ENCODE assay signal across 16 mouse cellular contexts in genomic region chr1:169051863-169052257, GRCm38 (mm10).
A peak's percentile ranks its signal among the peaks of the same experiment; 100 is the strongest.
DNase-seq lines count a peak whose midpoint lies in the region; ATAC-seq lines count a peak whose summit lies in the region.
"Had no signal": no experiment of that assay in that cellular context is flagged by ENCODE, and none has a peak within 500 bp of the region (broad histone marks: within the 10 kb centered on the region; RNA-seq: fewer than 3 reads in every experiment).

No protein-coding gene starts in this region.

- peaks cover 10% of the 10 kb centered on the region for H3K4me1 ChIP-seq in forebrain, embryonic 12.5 days
- peaks cover 4% of the 10 kb centered on the region; the same call in 1 of the 2 replicates for H3K4me1 ChIP-seq in forebrain, embryonic 11.5 days (replicated peaks; ENCODE audit: control insufficient read depth, insufficient read depth, low read length)
- H3K4me1 ChIP-seq in forebrain, embryonic 15.5 days: no peaks in the 10 kb centered on the region
- 0 out of 2 replicates have a peak, but pooled peaks cover 5% of the 10 kb centered on the region for H3K4me1 ChIP-seq in hindbrain, embryonic 15.5 days (replicated peaks)
- H3K4me1 ChIP-seq in midbrain, embryonic 16.5 days (ENCODE audit: control insufficient read depth, insufficient read depth, low read length): 0 out of 2 replicates have a peak, but pooled peaks cover 5% of the 10 kb centered on the region
- H3K4me1 ChIP-seq: limb, embryonic 12.5 days; liver, embryonic 15.5 days had no signal

- H3K4me2 ChIP-seq in forebrain, embryonic 12.5 days: 0 out of 2 replicates have a peak overlapping the region, but pooled peaks have one; percentile 17
- no peak overlapping the region for H3K4me2 ChIP-seq in forebrain, embryonic 11.5 days (ENCODE audit: low read depth, low read length, severe bottlenecking)
- no peak overlapping the region for H3K4me2 ChIP-seq in forebrain, embryonic 15.5 days (replicated peaks)
- peak overlapping the region; percentile 21; the same call in 1 of the 2 replicates for H3K4me2 ChIP-seq in hindbrain, embryonic 15.5 days
- H3K4me2 ChIP-seq in midbrain, embryonic 16.5 days (ENCODE audit: low read length): 0 out of 2 replicates have a peak overlapping the region, but pooled peaks have one; percentile 8
- H3K4me2 ChIP-seq: heart, embryonic 11.5 days; limb, embryonic 12.5 days; liver, embryonic 15.5 days had no signal

- H3K4me3 ChIP-seq in forebrain, embryonic 12.5 days (replicated peaks): no peak overlapping the region
- H3K4me3 ChIP-seq in forebrain, embryonic 11.5 days (ENCODE audit: low read depth, low read length): no peak overlapping the region
- no peak overlapping the region for H3K4me3 ChIP-seq in forebrain, embryonic 15.5 days
- no peak overlapping the region for H3K4me3 ChIP-seq in hindbrain, embryonic 15.5 days
- H3K4me3 ChIP-seq in midbrain, embryonic 16.5 days (ENCODE audit: low read depth, low read length): no peak overlapping the region
- H3K4me3 ChIP-seq: limb, embryonic 12.5 days; liver, embryonic 15.5 days had no signal

- H3K9ac ChIP-seq in forebrain, embryonic 12.5 days: no peak overlapping the region
- H3K9ac ChIP-seq in forebrain, embryonic 11.5 days (ENCODE audit: low read length): no peak overlapping the region
- no peak overlapping the region for H3K9ac ChIP-seq in forebrain, embryonic 15.5 days (replicated peaks)
- no peak overlapping the region for H3K9ac ChIP-seq in hindbrain, embryonic 15.5 days
- H3K9ac ChIP-seq in midbrain, embryonic 16.5 days (ENCODE audit: low read depth, low read length): no peak overlapping the region
- H3K9ac ChIP-seq: limb, embryonic 12.5 days; liver, embryonic 15.5 days had no signal

- H3K27ac ChIP-seq in forebrain, embryonic 12.5 days: no peak overlapping the region
- H3K27ac ChIP-seq in forebrain, embryonic 11.5 days (ENCODE audit: low read depth, low read length): no peak overlapping the region
- H3K27ac ChIP-seq in forebrain, embryonic 15.5 days (replicated peaks): no peak overlapping the region
- no peak overlapping the region for H3K27ac ChIP-seq in hindbrain, embryonic 15.5 days (replicated peaks)
- no peak overlapping the region for H3K27ac ChIP-seq in midbrain, embryonic 16.5 days (ENCODE audit: low read length)
- H3K27ac ChIP-seq: limb, embryonic 12.5 days; liver, embryonic 15.5 days had no signal

- H3K9me3 ChIP-seq in forebrain, embryonic 12.5 days: no peaks in the 10 kb centered on the region
- H3K9me3 ChIP-seq in forebrain, embryonic 11.5 days (ENCODE audit: control insufficient read depth, low read length): no peaks in the 10 kb centered on the region
- no peaks in the 10 kb centered on the region for H3K9me3 ChIP-seq in forebrain, embryonic 15.5 days
- no peaks in the 10 kb centered on the region for H3K9me3 ChIP-seq in hindbrain, embryonic 15.5 days
- H3K9me3 ChIP-seq in midbrain, embryonic 16.5 days (replicated peaks; ENCODE audit: control insufficient read depth, low read length, poor library complexity, severe bottlenecking): no peaks in the 10 kb centered on the region
- H3K9me3 ChIP-seq: limb, embryonic 12.5 days; liver, embryonic 15.5 days had no signal

- no peaks in the 10 kb centered on the region for H3K36me3 ChIP-seq in forebrain, embryonic 12.5 days (replicated peaks)
- no peaks in the 10 kb centered on the region for H3K36me3 ChIP-seq in forebrain, embryonic 11.5 days (ENCODE audit: control insufficient read depth, insufficient read depth, low read length)
- no peaks in the 10 kb centered on the region for H3K36me3 ChIP-seq in forebrain, embryonic 15.5 days
- no peaks in the 10 kb centered on the region for H3K36me3 ChIP-seq in hindbrain, embryonic 15.5 days
- no peaks in the 10 kb centered on the region for H3K36me3 ChIP-seq in midbrain, embryonic 16.5 days (ENCODE audit: control insufficient read depth, insufficient read depth, low read length)
- H3K36me3 ChIP-seq: limb, embryonic 12.5 days; liver, embryonic 15.5 days had no signal

- 70% methylated on average over 8 of the region's 8 CpGs for WGBS in forebrain, embryonic 12.5 days
- 64% methylated on average over 8 of the region's 8 CpGs for WGBS in forebrain, embryonic 11.5 days
- 52% methylated on average over 8 of the region's 8 CpGs for WGBS in forebrain, embryonic 15.5 days
- WGBS in hindbrain, embryonic 15.5 days: 40% methylated on average over 8 of the region's 8 CpGs
- WGBS in midbrain, embryonic 16.5 days: 37% methylated on average over 7 of the region's 8 CpGs

- H3K27me3 ChIP-seq in forebrain, embryonic 12.5 days: no peaks in the 10 kb centered on the region
- H3K27me3 ChIP-seq in forebrain, embryonic 11.5 days (ENCODE audit: control insufficient read depth, insufficient read depth, low read length): no peaks in the 10 kb centered on the region
- no peaks in the 10 kb centered on the region for H3K27me3 ChIP-seq in forebrain, embryonic 15.5 days
- H3K27me3 ChIP-seq in hindbrain, embryonic 15.5 days: no peaks in the 10 kb centered on the region
- H3K27me3 ChIP-seq in midbrain, embryonic 16.5 days (ENCODE audit: control insufficient read depth, insufficient read depth, low read depth, low read length): no peaks in the 10 kb centered on the region
- H3K27me3 ChIP-seq: limb, embryonic 12.5 days; liver, embryonic 15.5 days had no signal

- DNase-seq in forebrain, embryonic 11.5 days (ENCODE audit: low spot score): no peak
- DNase-seq in thymus, postnatal 4 days: no peak
- no peak for DNase-seq in gastrocnemius, postnatal 25 days
- no peak for DNase-seq in ovary, postnatal 14 days (ENCODE audit: low spot score)
- DNase-seq: B cell, adult 2 months; cerebellum, adult 11-12 months; gastrocnemius, postnatal 36 days; lung, postnatal 14 days had no signal

- no peak for ATAC-seq in forebrain, embryonic 12.5 days (ENCODE audit: low FRiP score)
- ATAC-seq in forebrain, embryonic 11.5 days (replicated peaks; ENCODE audit: low FRiP score): no peak
- ATAC-seq in forebrain, embryonic 15.5 days (replicated peaks): peak; percentile 69
- peak; percentile 79; the same call in 1 of the 2 replicates for ATAC-seq in hindbrain, embryonic 15.5 days (ENCODE audit: low FRiP score, low read depth)
- peak; percentile 67; the same call in 1 of the 2 replicates for ATAC-seq in midbrain, embryonic 16.5 days
- ATAC-seq: intestine, postnatal 0 days had no signal

Comparison
In these comparisons a context has a peak if more than half of its experiments do, and no peak if none do; other contexts are left out.
1. ATAC-seq: peak in forebrain, embryonic 15.5 days (single experiment), hindbrain, embryonic 15.5 days (single experiment) and midbrain, embryonic 16.5 days (single experiment); none in forebrain, embryonic 12.5 days (single experiment) and forebrain, embryonic 11.5 days (single experiment).
2. H3K4me2 ChIP-seq: peak in forebrain, embryonic 12.5 days (single experiment), hindbrain, embryonic 15.5 days (single experiment) and midbrain, embryonic 16.5 days (single experiment); none in forebrain, embryonic 11.5 days (single experiment) and forebrain, embryonic 15.5 days (single experiment).